Mouse (Mus musculus) mouse embryonic stem cell (cell line): ENCODE results near the gene Nupr1.

Experiments used
- in situ Hi-C, 2 experiments: fragments of 300-500 bp; cut with MboI; formaldehyde crosslinking; loops; 1 replicate in 1 of 2; 3 replicates in 1 of 2; pipeline ENCODE4 v1.14.3; 2019 to 2020; ENCODE audit warnings: low sequenced_read_pairs in 2 of 2, low pct_unique_long_range_greater_than_20kb in 1 of 2, mixed read lengths in 1 of 2; ENCODE audit not compliant: unreplicated experiment in 1 of 2

The Nupr1 gene

GRCm38 (mm10) chr7:126648486-126648885 is 17.8 kb upstream of the Nupr1 start:
- in situ Hi-C loops = loop anchor here in 1 of 2 experiments (10.0 kb wide), 1 partner anchor 46 kb away; the partner anchor contains the start of genes Bola2 and Slx1b

GRCm38 (mm10) chr7:126645708-126646107 is 15.0 kb upstream of the Nupr1 start:
- in situ Hi-C loops = loop anchor here in 1 of 2 experiments (10.0 kb wide), 1 partner anchor 49 kb away; the partner anchor contains the start of genes Bola2 and Slx1b

GRCm38 (mm10) chr7:126644914-126645313 is 14.3 kb upstream of the Nupr1 start:
- in situ Hi-C loops = loop anchor here in 1 of 2 experiments (10.0 kb wide), 1 partner anchor 50 kb away; the partner anchor contains the start of genes Bola2 and Slx1b

- in situ Hi-C loops = loop anchor here in 1 of 2 experiments (10.0 kb wide), 1 partner anchor 50 kb away; the partner anchor contains the start of genes Bola2 and Slx1b
Observed at GRCm38 (mm10) chr7:126644345-126644744, 13.7 kb upstream of the Nupr1 start.

GRCm38 (mm10) chr7:126643244-126643617 is 12.6 kb upstream of the Nupr1 start:
- in situ Hi-C loops = loop anchor here in 1 of 2 experiments (10.0 kb wide), 1 partner anchor 52 kb away; the partner anchor contains the start of genes Bola2 and Slx1b

- in situ Hi-C loops = loop anchor here in 1 of 2 experiments (10.0 kb wide), 1 partner anchor 52 kb away; the partner anchor contains the start of genes Bola2 and Slx1b
Observed at GRCm38 (mm10) chr7:126642545-126643243, 12.0 kb upstream of the Nupr1 start.

GRCm38 (mm10) chr7:126636733-126637520 is 6.3 kb upstream of the Nupr1 start:
- in situ Hi-C loops = no loop called here

GRCm38 (mm10) chr7:126635375-126635774 is 4.7 kb upstream of the Nupr1 start:
- in situ Hi-C loops = no loop called here

GRCm38 (mm10) chr7:126632478-126632877 is 1.8 kb upstream of the Nupr1 start:
- in situ Hi-C loops = loop anchor here (5.0 kb wide), 2 partner anchors 45 to 50 kb away; partner anchors contain the start of genes Apobr (in 1 of the 2) and Cln3 (in 1 of the 2)

GRCm38 (mm10) chr7:126629915-126630314 is 746 bp downstream of the Nupr1 start:
- in situ Hi-C loops = loop anchor here (5.0 kb wide), 2 partner anchors 43 to 48 kb away; partner anchors contain the start of genes Apobr (in 1 of the 2) and Cln3 (in 1 of the 2)

GRCm38 (mm10) chr7:126628111-126628510 is 2.5 kb downstream of the Nupr1 start:
- in situ Hi-C loops = no loop called here

- in situ Hi-C loops = no loop called here
Observed at GRCm38 (mm10) chr7:126625807-126626600, 4.7 kb downstream of the Nupr1 start.

- in situ Hi-C loops = no loop called here
Observed at GRCm38 (mm10) chr7:126625369-126625768, 5.3 kb downstream of the Nupr1 start.

GRCm38 (mm10) chr7:126624774-126625173 is 5.9 kb downstream of the Nupr1 start:
- in situ Hi-C loops = no loop called here

GRCm38 (mm10) chr7:126623381-126623780 is 7.3 kb downstream of the Nupr1 start:
- in situ Hi-C loops = no loop called here

- in situ Hi-C loops = no loop called here
Observed at GRCm38 (mm10) chr7:126621452-126622359, 9.0 kb downstream of the Nupr1 start.

GRCm38 (mm10) chr7:126619559-126620275 is 10.9 kb downstream of the Nupr1 start:
- in situ Hi-C loops = no loop called here
